Mouse (Mus musculus): ENCODE results near the gene Pax4.

The Pax4 gene

GRCm38 (mm10) chr6:28396853-28397457 is 52.2 kb downstream of the Pax4 start:
- no peak for DNase-seq (ENCODE audit: low spot score)

GRCm38 (mm10) chr6:28396051-28396852 is 52.9 kb downstream of the Pax4 start:
- DNase-seq (ENCODE audit: low spot score), result no peak

Measured in spleen, adult 12 weeks (tissue).